Mouse (Mus musculus): Measurements from ENCODE around the gene Klrg2.

GRCm38 (mm10) chr6:38642593-38642992, 5.6 kb upstream of the Klrg2 start:
- TF ChIP-seq CTCF (IDR thresholded peaks at IDR 0.05; ENCODE audit: insufficient read depth, low read length) (no peak), POLR2A (IDR thresholded peaks at IDR 0.05; ENCODE audit: borderline replicate concordance, extremely low read depth, low read depth, low read length) (no peak)

All from lung, adult 2 months (tissue).